Mouse (Mus musculus) myocyte (in vitro differentiated cells): ENCODE results near the gene Kmt2e.

ENCODE experiments used
- CEBPB ChIP-seq: IDR thresholded peaks from 2 replicates; pipeline ENCODE4 v1.6.1; 2011; ENCODE audit warnings: mild to moderate bottlenecking, moderate library complexity; ENCODE audit not compliant: poor library complexity, insufficient read depth, severe bottlenecking
- E2F4 ChIP-seq: IDR thresholded peaks from one replicate; pipeline ENCODE4 v1.6.1; 2011; ENCODE audit warnings: mild to moderate bottlenecking, control low read depth, moderate library complexity; ENCODE audit not compliant: insufficient read depth
- MAX ChIP-seq: IDR thresholded peaks from one replicate; pipeline ENCODE4 v1.6.1; 2011; ENCODE audit warnings: low read depth, mild to moderate bottlenecking, control low read depth
- POLR2AphosphoS2 ChIP-seq: IDR thresholded peaks from one replicate; pipeline ENCODE4 v1.6.1; 2011; ENCODE audit warnings: low read depth, control low read depth; ENCODE audit not compliant: insufficient read length
- TCF12 ChIP-seq: IDR thresholded peaks from one replicate; pipeline ENCODE4 v1.6.1; 2011; ENCODE audit warnings: mild to moderate bottlenecking, control low read depth; ENCODE audit not compliant: poor library complexity, insufficient read depth, severe bottlenecking

DNA sequence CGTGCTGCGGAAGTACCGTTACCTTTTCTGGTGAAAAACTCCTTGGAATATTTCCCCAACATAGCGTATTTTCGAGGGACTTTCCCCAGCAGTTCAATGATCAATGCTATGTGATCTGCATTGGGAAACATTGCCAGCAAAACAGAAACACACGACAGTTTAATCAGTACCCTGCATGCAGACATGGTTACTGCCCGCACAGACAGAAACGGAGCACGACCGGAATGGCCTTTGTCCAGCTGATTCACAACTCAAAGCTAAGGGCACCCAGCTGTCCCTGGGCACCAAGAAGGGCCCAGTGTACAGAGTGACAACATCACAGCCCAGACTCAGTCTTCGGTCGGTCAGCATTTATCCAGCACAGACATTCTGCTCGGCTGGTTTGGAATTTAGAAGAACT is 79.2 kb downstream of the Kmt2e start:
- TF ChIP-seq E2F4 (no peak), TCF12 (no peak), POLR2AphosphoS2 (no peak), MAX (no peak), CEBPB (no peak)
